Mouse (Mus musculus): ENCODE data around the gene Gm20518.

GRCm38 (mm10) chr16:17802839-17803674, 88.4 kb downstream of the Gm20518 start:
- TF ChIP-seq MYOG (IDR thresholded peaks at IDR 0.05; ENCODE audit: control insufficient read depth in 1 of 3, insufficient read depth in 1 of 3, insufficient read length in 2 of 3, low read depth in 2 of 3), result no peak
- TF ChIP-seq TCF12 (IDR thresholded peaks at IDR 0.05; ENCODE audit: insufficient read depth, poor library complexity, severe bottlenecking), result no peak
- TF ChIP-seq POLR2A (IDR thresholded peaks at IDR 0.05; ENCODE audit: insufficient read length, low read depth), result no peak
- TF ChIP-seq CEBPB (IDR thresholded peaks at IDR 0.05; ENCODE audit: insufficient read depth, poor library complexity, severe bottlenecking), result no peak
